Mouse (Mus musculus) liver, embryonic 11.5 days (tissue): Measurements from ENCODE around the gene Fetub. TPM values are rescaled to one million over a fixed set of nuclear protein-coding genes. Genes with fewer than 3 reads are reported as not detected.
"Not testable (repeated sequence)": the region's sequence is repeated elsewhere in the genome, so short reads cannot be mapped to it uniquely, and the experiment has no call there.

Source experiments
- ATAC-seq: fragments of 200-750 bp; cut with Nextera tagmentation; replicated peaks from 2 replicates; pipeline ENCODE4 v1.8.0; 2017; ENCODE audit warnings: moderate number of reproducible peaks, mild to moderate bottlenecking, moderate TSS enrichment, moderate library complexity; ENCODE audit not compliant: low FRiP score
- DNase-seq: peaks from one replicate; pipeline ENCODE4 v3.0.0-alpha.2; 2017; ENCODE audit warnings: low spot score
- H3K27ac ChIP-seq: fragments of 300-500 bp; sonication (generic); 2 replicates; pipeline ENCODE4 v1.5.1; 2014; ENCODE audit warnings: mild to moderate bottlenecking, low read depth, low read length, control low read depth
- H3K27me3 ChIP-seq: fragments of 300-500 bp; sonication (generic); replicated peaks from 2 replicates; pipeline ENCODE4 v1.6.1; 2014; ENCODE audit warnings: low read length, mixed read lengths; ENCODE audit not compliant: control insufficient read depth, insufficient read depth
- H3K36me3 ChIP-seq: fragments of 300-500 bp; sonication (generic); 2 replicates; pipeline ENCODE4 v1.6.1; 2014; ENCODE audit warnings: mild to moderate bottlenecking, low read length, moderate library complexity, mixed read lengths; ENCODE audit not compliant: control insufficient read depth, insufficient read depth
- H3K4me1 ChIP-seq: fragments of 300-500 bp; sonication (generic); replicated peaks from 2 replicates; pipeline ENCODE4 v1.6.1; 2014; ENCODE audit warnings: low read length, mixed read lengths; ENCODE audit not compliant: control insufficient read depth, insufficient read depth
- H3K4me2 ChIP-seq: fragments of 300-500 bp; sonication (generic); 2 replicates; pipeline ENCODE4 v1.6.1; 2014; ENCODE audit warnings: mild to moderate bottlenecking, control low read depth, moderate library complexity
- H3K4me3 ChIP-seq: fragments of 300-500 bp; sonication (generic); 2 replicates; pipeline ENCODE4 v1.5.1; 2014; ENCODE audit warnings: low read depth, low read length, control low read depth
- H3K9ac ChIP-seq: fragments of 300-500 bp; sonication (generic); 2 replicates; pipeline ENCODE4 v1.6.1; 2014; ENCODE audit warnings: low read depth, low read length, control low read depth
- H3K9me3 ChIP-seq: fragments of 300-500 bp; sonication (generic); 2 replicates; pipeline ENCODE4 v1.6.1; 2016; ENCODE audit warnings: low read length, inconsistent platforms, mixed read lengths; ENCODE audit not compliant: control insufficient read depth
- WGBS: fragments of 180-500 bp; shearing (Covaris S2); extraction: QIAGEN DNeasy Blood & Tissue Kit; methylation state at CpG from one replicate; pipeline ENCODE4 v1.1.7; 2014; 5-methylcytosine and 5-hydroxymethylcytosine counted together
- polyA plus RNA-seq: library from polyadenylated mRNA; unstranded; fragments of >200 nt; fragmentation: Nextera tagmentation; extraction: Ambion mirVana; gene quantifications from 2 replicates; pipeline ENCODE4 v1.2.1, GENCODE M21; 2014

Gene Fetub
- polyA plus RNA-seq, 1 experiment from 2014 or later, result 0.69 TPM

DNA sequence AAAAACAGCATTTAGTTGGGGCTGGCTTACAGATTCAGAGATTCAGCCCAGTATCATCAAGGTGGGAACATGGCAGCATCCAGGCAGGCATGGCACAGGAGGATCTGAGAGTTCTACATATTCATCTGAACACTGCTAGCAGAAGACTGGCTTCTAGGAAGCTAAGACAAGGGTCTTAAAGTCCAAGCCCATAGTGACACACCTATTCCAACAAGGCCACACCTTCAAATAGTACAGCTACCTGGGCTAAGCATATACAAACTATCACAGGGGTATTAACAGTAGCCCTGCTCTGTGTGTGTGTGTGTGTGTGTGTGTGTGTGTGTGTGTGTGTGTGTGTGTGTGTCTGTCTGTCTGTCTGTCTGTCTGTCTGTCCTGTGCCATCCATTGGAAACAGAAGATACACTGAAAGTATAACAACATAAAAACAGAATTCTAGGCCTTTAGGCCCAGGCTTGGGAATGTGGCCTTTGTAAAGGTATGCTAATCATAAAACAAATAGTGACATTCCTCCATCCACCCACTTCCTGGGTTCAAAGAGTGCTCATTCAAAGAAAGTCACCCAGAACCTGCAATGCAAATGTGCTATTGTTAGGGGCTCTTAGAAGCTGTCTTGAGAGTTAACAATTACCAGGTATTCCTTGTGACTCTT is 23.8 kb downstream of the Fetub start:
- H3K4me1 ChIP-seq, H3K27ac ChIP-seq, H3K9ac ChIP-seq, H3K4me3 ChIP-seq, H3K27me3 ChIP-seq, H3K9me3 ChIP-seq, DNase-seq, H3K4me2 ChIP-seq, H3K36me3 ChIP-seq, ATAC-seq: not testable (repeated sequence)

DNA sequence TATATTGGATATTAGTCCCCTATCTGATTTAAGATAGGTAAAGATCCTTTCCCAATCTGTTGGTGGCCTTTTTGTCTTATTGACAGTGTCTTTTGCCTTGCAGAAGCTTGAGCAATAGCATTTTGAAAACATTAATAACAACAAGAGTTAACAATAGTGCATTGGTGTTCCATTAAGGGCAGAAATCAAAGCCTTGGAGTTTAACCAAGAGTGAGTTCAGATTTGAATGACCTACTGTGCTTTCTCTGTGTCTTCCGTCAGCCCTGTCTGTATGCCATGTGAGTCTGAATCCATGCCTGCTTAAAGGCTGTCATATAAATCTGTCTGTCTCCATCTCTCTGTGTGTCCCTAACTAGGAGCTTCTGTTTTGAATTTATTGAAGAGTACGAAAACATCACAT is 29.2 kb downstream of the Fetub start:
- H3K9me3 ChIP-seq, result no peaks in the 10 kb centered on the region
- 80% methylated on average over 2 of the region's 2 CpGs for WGBS
- no peaks in the 10 kb centered on the region for H3K36me3 ChIP-seq
- no peak overlapping the region for H3K9ac ChIP-seq
- H3K27me3 ChIP-seq, result no peaks in the 10 kb centered on the region
- no peak overlapping the region for H3K27ac ChIP-seq
- no peaks in the 10 kb centered on the region for H3K4me1 ChIP-seq
- DNase-seq (no peak), ATAC-seq (no peak)
- H3K4me3 ChIP-seq, result no peak overlapping the region
- H3K4me2 ChIP-seq, result no peak overlapping the region

DNA sequence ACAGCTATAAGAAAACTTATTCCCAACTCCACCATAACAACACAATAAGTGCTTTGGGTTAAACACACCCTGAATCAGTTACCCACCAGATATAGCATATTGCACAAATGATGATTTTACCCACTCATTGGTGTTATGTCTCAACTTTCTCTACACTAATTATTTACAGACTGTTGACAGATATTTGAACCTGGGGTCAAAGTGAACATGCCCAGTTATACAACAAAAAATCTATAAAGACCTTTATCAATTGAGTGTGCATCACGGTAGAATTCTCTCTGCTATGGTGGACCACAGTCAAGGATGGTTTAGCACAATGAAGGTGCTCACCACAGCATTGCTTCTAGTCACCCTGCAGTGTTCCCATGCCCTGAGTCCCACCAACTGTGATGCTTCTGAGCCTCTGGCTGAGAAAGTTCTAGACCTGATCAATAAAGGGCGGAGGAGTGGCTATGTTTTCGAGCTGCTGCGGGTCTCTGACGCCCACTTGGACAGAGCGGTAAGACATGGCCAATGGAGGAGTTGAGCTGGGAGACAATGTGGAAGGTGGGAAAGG is 32.8 kb downstream of the Fetub start, which contains the start of gene Hrg:
TSS of gene Hrg (plus strand) at position 233 of the 556 bp plus-strand sequence.
- WGBS, result 84% methylated on average over 6 of the region's 6 CpGs
- no peaks in the 10 kb centered on the region for H3K36me3 ChIP-seq
- H3K27me3 ChIP-seq, result no peaks in the 10 kb centered on the region
- H3K27ac ChIP-seq, result no peak within 1 kb of the TSS
- DNase-seq (no peak), ATAC-seq (no peak)
- H3K4me1 ChIP-seq, result no peaks in the 10 kb centered on the region
- H3K9ac ChIP-seq, result no peak within 1 kb of the TSS
- H3K4me2 ChIP-seq, result no peak within 1 kb of the TSS
- no peaks in the 10 kb centered on the region for H3K9me3 ChIP-seq
- H3K4me3 ChIP-seq, result no peak within 1 kb of the TSS

DNA sequence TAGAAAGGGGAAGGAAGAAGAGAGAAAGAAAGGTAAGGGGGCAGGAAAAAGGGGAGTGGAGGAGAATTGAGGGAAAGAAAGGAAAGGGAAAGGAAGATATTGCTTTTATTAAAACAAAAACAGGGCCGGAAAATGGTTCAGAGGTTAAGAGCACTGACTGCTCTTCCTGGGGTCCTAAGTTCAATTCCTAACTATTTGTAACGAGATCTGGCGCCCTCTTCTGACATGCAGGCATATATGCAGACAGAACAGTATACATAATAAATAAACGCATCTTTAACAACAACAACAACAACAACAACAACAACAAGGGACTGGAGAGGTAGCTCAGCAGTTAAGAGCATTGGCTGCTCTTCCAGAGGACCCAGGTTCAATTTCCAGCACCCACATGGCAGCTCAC is 34.9 kb downstream of the Fetub start:
- Histone ChIP-seq H3K9me3 (no peaks in the 10 kb centered on the region), H3K36me3 (no peaks in the 10 kb centered on the region), H3K9ac (no peak overlapping the region), H3K4me2 (no peak overlapping the region), H3K27me3 (no peaks in the 10 kb centered on the region), H3K4me3 (no peak overlapping the region), H3K27ac (no peak overlapping the region), H3K4me1 (no peaks in the 10 kb centered on the region)
- no peak for DNase-seq
- 28% methylated on average over 4 of the region's 4 CpGs for WGBS
- no peak for ATAC-seq

DNA sequence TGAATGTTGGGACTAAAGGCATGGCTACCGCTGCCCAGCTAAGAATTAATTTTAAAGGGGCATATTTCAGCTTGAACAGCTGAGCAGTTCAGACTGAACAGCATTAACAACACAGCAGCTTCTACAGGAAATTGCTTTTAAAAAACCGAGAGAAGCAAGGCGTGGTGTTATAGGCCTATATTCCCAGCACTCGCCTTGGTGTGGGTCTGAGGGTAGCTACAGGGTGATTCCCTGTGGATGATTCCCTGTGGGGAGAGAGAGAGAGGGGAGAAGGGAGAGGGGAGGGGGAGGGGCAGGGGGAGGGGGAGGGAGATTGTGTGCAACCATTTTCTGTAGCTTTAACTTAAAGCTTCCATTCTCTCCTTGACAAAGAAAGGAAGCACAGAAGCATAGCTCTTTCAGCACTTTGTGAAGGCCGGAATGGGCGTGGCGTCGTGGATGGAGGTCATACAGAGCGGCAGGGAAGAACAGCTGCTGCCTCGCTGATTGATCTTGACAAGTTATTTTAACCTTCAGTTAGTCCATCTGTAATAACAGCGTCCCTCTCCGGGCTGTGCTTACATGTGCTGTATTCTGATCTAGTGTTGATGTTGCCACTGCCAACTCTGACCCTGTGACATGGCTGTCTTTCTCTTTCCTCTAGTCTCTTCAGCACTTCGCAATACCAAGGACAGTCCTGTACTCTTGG is 37.4 kb downstream of the Fetub start:
- no peaks in the 10 kb centered on the region for H3K4me1 ChIP-seq
- no peaks in the 10 kb centered on the region for H3K27me3 ChIP-seq
- no peak for DNase-seq
- H3K4me2 ChIP-seq, result no peak overlapping the region
- no peaks in the 10 kb centered on the region for H3K36me3 ChIP-seq
- no peak overlapping the region for H3K9ac ChIP-seq
- H3K27ac ChIP-seq, result no peak overlapping the region
- ATAC-seq, result no peak
- no peaks in the 10 kb centered on the region for H3K9me3 ChIP-seq
- 69% methylated on average over 13 of the region's 13 CpGs for WGBS
- no peak overlapping the region for H3K4me3 ChIP-seq

DNA sequence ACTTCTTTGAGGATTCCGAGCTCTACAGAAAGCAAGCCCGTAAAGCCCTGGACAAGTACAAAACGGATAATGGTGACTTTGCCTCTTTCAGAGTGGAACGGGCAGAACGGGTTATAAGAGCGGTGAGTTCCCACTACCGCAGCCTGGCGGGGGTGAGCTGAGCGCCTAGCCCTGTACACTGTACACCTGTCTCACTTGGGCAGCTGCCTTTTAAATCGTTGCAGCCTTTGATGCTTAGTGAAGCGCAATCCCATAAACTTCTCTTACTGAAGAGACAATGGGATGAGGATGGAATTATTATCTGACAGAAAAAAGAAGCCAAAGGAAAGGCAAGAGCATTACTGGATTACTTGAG is 37.9 kb downstream of the Fetub start:
- H3K27ac ChIP-seq, result no peak overlapping the region
- DNase-seq, result no peak
- no peaks in the 10 kb centered on the region for H3K4me1 ChIP-seq
- H3K9ac ChIP-seq, result no peak overlapping the region
- no peaks in the 10 kb centered on the region for H3K9me3 ChIP-seq
- WGBS, result 88% methylated on average over 11 of the region's 11 CpGs
- no peak overlapping the region for H3K4me3 ChIP-seq
- no peak overlapping the region for H3K4me2 ChIP-seq
- no peaks in the 10 kb centered on the region for H3K27me3 ChIP-seq
- no peaks in the 10 kb centered on the region for H3K36me3 ChIP-seq
- ATAC-seq, result no peak

DNA sequence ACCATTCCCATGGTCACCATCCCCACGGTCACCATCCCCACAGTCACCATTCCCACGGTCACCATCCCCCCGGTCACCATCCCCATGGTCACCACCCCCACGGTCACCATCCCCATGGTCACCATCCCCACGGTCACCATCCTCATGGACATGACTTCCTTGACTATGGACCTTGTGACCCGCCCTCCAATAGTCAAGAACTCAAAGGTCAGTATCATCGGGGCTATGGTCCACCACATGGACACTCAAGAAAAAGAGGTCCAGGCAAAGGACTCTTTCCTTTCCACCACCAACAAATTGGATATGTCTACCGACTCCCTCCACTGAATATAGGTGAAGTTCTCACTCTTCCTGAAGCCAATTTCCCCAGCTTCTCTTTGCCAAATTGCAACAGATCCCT is 42.9 kb downstream of the Fetub start:
- Histone ChIP-seq H3K9me3 (no peaks in the 10 kb centered on the region), H3K4me1 (no peaks in the 10 kb centered on the region), H3K4me3 (no peak overlapping the region), H3K36me3 (no peaks in the 10 kb centered on the region), H3K27me3 (no peaks in the 10 kb centered on the region), H3K9ac (no peak overlapping the region), H3K4me2 (no peak overlapping the region), H3K27ac (no peak overlapping the region)
- WGBS, result 90% methylated on average over 8 of the region's 8 CpGs
- no peak for ATAC-seq
- no peak for DNase-seq

DNA sequence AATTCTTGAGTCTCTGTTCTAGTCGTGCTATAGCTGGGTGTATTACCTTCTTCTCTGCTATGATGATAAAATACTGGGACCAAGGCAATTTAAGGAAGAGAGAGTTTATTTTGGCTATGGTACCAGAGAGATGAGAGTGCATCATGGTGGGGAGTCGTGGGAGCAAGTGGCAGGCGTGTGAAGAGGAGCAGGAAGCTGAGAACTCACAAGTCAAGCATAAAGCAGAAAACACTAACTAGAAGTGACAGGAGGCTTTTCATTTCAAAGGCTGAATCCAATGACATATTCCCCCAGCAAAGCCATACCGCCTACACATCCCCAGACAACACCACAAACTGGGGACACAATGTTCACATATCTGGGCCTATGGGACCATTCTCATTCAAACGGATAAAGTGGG is 44.1 kb downstream of the Fetub start:
- 73% methylated on average over 5 of the region's 5 CpGs for WGBS
- no peak for ATAC-seq
- H3K36me3 ChIP-seq, result no peaks in the 10 kb centered on the region
- no peak overlapping the region for H3K9ac ChIP-seq
- H3K4me1 ChIP-seq, result no peaks in the 10 kb centered on the region
- no peak overlapping the region for H3K4me3 ChIP-seq
- no peak overlapping the region for H3K4me2 ChIP-seq
- no peaks in the 10 kb centered on the region for H3K27me3 ChIP-seq
- H3K27ac ChIP-seq, result no peak overlapping the region
- H3K9me3 ChIP-seq, result no peaks in the 10 kb centered on the region
- DNase-seq, result no peak

DNA sequence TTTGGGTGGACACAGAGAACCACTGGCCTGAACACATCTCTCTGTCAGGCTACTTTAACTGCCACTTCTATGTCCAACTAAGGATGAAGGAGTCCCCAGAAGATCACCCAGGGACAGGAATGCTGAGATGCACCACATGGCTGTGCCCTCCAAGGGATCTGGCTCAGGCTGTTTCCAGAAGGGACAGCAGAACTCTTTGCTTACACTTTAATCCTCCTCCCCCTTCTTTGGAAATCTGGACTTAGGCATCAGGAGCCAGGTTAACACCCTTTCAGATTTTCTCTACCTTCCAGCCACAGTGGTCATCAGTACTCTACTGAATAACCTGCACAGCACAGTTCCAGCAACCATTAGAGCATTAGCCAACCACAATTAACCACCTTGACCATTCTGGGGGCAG is 45.2 kb downstream of the Fetub start:
- no peak overlapping the region for H3K4me2 ChIP-seq
- H3K4me1 ChIP-seq, result no peaks in the 10 kb centered on the region
- H3K4me3 ChIP-seq, result no peak overlapping the region
- no peaks in the 10 kb centered on the region for H3K36me3 ChIP-seq
- ATAC-seq, result no peak
- H3K9ac ChIP-seq, result no peak overlapping the region
- no peak overlapping the region for H3K27ac ChIP-seq
- H3K9me3 ChIP-seq, result no peaks in the 10 kb centered on the region
- H3K27me3 ChIP-seq, result no peaks in the 10 kb centered on the region
- no peak for DNase-seq
